Mouse (Mus musculus) embryonic fibroblast, embryonic 13.5 days (primary cell): ENCODE measurements around the gene Blvrb.

ENCODE experiments used
- CTCF ChIP-seq: IDR thresholded peaks from 2 replicates; pipeline ENCODE4 v1.5.1; 2011; ENCODE audit warnings: mild to moderate bottlenecking, control low read depth, low read length, moderate library complexity, borderline replicate concordance; ENCODE audit not compliant: insufficient read depth
- POLR2A ChIP-seq: IDR thresholded peaks from 2 replicates; pipeline ENCODE4 v1.6.1; 2011; ENCODE audit warnings: low read depth, mild to moderate bottlenecking, control low read depth, low read length, moderate library complexity

- no peak for TF ChIP-seq CTCF
- no peak for TF ChIP-seq POLR2A
Measured at GRCm38 (mm10) chr7:27471390-27472120, 23.8 kb downstream of the Blvrb start.
